Mouse (Mus musculus): ENCODE results near the gene Hsd11b1. TPM values are rescaled to one million over a fixed set of nuclear protein-coding genes. Genes with fewer than 3 reads are reported as not detected.

The Hsd11b1 gene
- total RNA-seq, 2 experiments from 2014 or later: 2.2 to 2.4 TPM

GRCm38 (mm10) chr1:193172991-193173809, 90.7 kb downstream of the Hsd11b1 start:
- DNase-seq: peak; percentile 94 to 97
- intact Hi-C loops (cut with DNase I): loop anchor here (5.0 kb wide), 1 partner anchor 41 kb away; the partner anchor contains the start of gene Diexf

Other genes starting within 250 kb of the Hsd11b1 start
- gene Syt14, start 228.3 kb downstream of the Hsd11b1 start, total RNA-seq (2021): under 1 TPM; 0.14 to 0.22 TPM
- 10 to 100 TPM in 1 of 2 experiments, 1 to 10 TPM in 1; 9.7 to 10.1 TPM for gene Diexf, start 133.8 kb downstream of the Hsd11b1 start, total RNA-seq (2021)
- 1 to 10 TPM; 3.7 to 4.1 TPM for gene Irf6, start 111.0 kb downstream of the Hsd11b1 start, total RNA-seq (2021)
- gene A130010J15Rik, start 96.0 kb downstream of the Hsd11b1 start, total RNA-seq (2021): 1 to 10 TPM; 2.9 to 4.7 TPM
- gene Traf3ip3, start 62.4 kb downstream of the Hsd11b1 start, total RNA-seq (2021): 1 to 10 TPM in 1 of 2 experiments, under 1 TPM in 1; 0.84 to 6.1 TPM
- 10 to 100 TPM in 1 of 2 experiments, 1 to 10 TPM in 1; 7.9 to 12.6 TPM for gene Lamb3, start 56.4 kb downstream of the Hsd11b1 start, total RNA-seq (2021)
- gene G0s2, start 9.1 kb upstream of the Hsd11b1 start, total RNA-seq (2021): 10 to 100 TPM; 43.4 to 57.3 TPM
- under 1 TPM; 0.72 to 0.83 TPM for gene Camk1g, start 106.2 kb upstream of the Hsd11b1 start, total RNA-seq (2021)

Measured in heart, postnatal 14 days (tissue).